Mouse (Mus musculus) olfactory bulb, adult 2 months (tissue): ENCODE measurements around the gene Pnpla6.

Experiments used
- CTCF ChIP-seq: fragments of 200-500 bp; IDR thresholded peaks from 2 replicates; pipeline ENCODE4 v1.5.1; 2012; ENCODE audit warnings: low read depth, mild to moderate bottlenecking, low read length, moderate library complexity; ENCODE audit not compliant: insufficient read depth
- POLR2A ChIP-seq: fragments of 200-500 bp; IDR thresholded peaks from 2 replicates; pipeline ENCODE4 v1.6.1; 2012; ENCODE audit warnings: mild to moderate bottlenecking, low read depth, low read length, moderate library complexity; ENCODE audit not compliant: insufficient read depth

DNA sequence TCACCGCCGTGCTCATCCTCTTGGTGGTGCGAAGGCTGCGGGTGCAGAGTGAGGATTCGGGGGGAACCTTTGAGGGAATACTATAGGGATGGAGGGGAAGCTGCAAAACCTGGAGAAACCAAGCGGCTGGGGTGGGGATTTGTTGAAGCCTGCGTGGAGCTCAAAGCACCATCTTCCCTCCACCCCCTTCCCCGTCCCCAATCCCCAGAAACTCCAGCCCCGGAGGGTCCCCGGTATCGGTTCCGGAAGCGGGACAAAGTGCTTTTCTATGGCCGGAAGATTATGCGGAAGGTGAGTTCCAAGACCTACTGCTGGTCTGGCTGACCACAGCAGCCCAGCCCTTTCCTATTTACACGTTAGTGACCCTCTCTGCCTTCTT is 1.9 kb downstream of the Pnpla6 start:
- TF ChIP-seq CTCF, result no peak
- no peak for TF ChIP-seq POLR2A
